Mouse (Mus musculus) B cell, adult 2 months (primary cell): ENCODE results near the gene Akap2.
A peak's percentile ranks its signal among the peaks of the same experiment; 100 is the strongest.
"Not testable (repeated sequence)": the region's sequence is repeated elsewhere in the genome, so short reads cannot be mapped to it uniquely, and the experiment has no call there.

Experiments
- DNase-seq, 2 experiments: peaks; one replicate each; pipeline ENCODE4 v3.0.0; 2022

Gene Akap2

GRCm38 (mm10) chr4:57883520-57884421 lies 166.3 kb downstream of the Akap2 start:
- no peak for DNase-seq

GRCm38 (mm10) chr4:57884511-57884910 lies 167.1 kb downstream of the Akap2 start:
- DNase-seq = no peak

GRCm38 (mm10) chr4:57885186-57885585 lies 167.7 kb downstream of the Akap2 start:
- DNase-seq = no peak

- DNase-seq = peak; percentile 20 to 34
These were observed 168.8 kb downstream of the Akap2 start for GRCm38 (mm10) chr4:57886066-57886887.

- no peak for DNase-seq
These were observed 169.4 kb downstream of the Akap2 start for GRCm38 (mm10) chr4:57886888-57887230.

- no peak for DNase-seq
These were observed 170.8 kb downstream of the Akap2 start for GRCm38 (mm10) chr4:57888246-57888645.

GRCm38 (mm10) chr4:57888978-57889377 lies 171.5 kb downstream of the Akap2 start:
- not testable (repeated sequence) for DNase-seq

GRCm38 (mm10) chr4:57889773-57890172 lies 172.3 kb downstream of the Akap2 start:
- no peak for DNase-seq

- DNase-seq = no peak
These were observed 174.6 kb downstream of the Akap2 start for GRCm38 (mm10) chr4:57892001-57892586.

GRCm38 (mm10) chr4:57895140-57895539 lies 177.7 kb downstream of the Akap2 start:
- no peak for DNase-seq

- no peak for DNase-seq
These were observed 178.4 kb downstream of the Akap2 start for GRCm38 (mm10) chr4:57895902-57896301.

GRCm38 (mm10) chr4:57896631-57897030 lies 179.2 kb downstream of the Akap2 start:
- DNase-seq = no peak

GRCm38 (mm10) chr4:57901210-57901609 lies 183.8 kb downstream of the Akap2 start:
- DNase-seq = peak; percentile 43 to 49

GRCm38 (mm10) chr4:57902619-57903018 lies 185.2 kb downstream of the Akap2 start:
- DNase-seq = no peak

- peak; percentile 84 to 86 for DNase-seq
These were observed 186.8 kb downstream of the Akap2 start for GRCm38 (mm10) chr4:57904211-57904610.

- no peak for DNase-seq
These were observed 187.2 kb downstream of the Akap2 start for GRCm38 (mm10) chr4:57904638-57905037.

- DNase-seq = no peak
These were observed 189.3 kb downstream of the Akap2 start for GRCm38 (mm10) chr4:57906708-57907107.

GRCm38 (mm10) chr4:57908860-57909259 lies 191.4 kb downstream of the Akap2 start:
- DNase-seq = no peak

GRCm38 (mm10) chr4:57913021-57913420 lies 195.6 kb downstream of the Akap2 start:
- DNase-seq = no peak

- no peak for DNase-seq
These were observed 197.0 kb downstream of the Akap2 start for GRCm38 (mm10) chr4:57914193-57915190.

- DNase-seq = peak in 1 of 2 experiments; percentile 5
These were observed 197.9 kb downstream of the Akap2 start for GRCm38 (mm10) chr4:57915216-57915965.
